In genomic region chr14:24358295-24358951, GRCm38 (mm10) we compare ENCODE assay signal across 8 mouse cellular contexts.
DNase-seq lines count a peak whose midpoint lies in the region; ATAC-seq and TF ChIP-seq lines count a peak whose summit lies in the region.

No protein-coding gene starts in this region.

- no peak overlapping the region for H3K4me2 ChIP-seq in stomach, postnatal 0 days (replicated peaks; ENCODE audit: low read depth)

- H3K9me3 ChIP-seq in stomach, postnatal 0 days (ENCODE audit: control insufficient read depth, low read length): no peaks in the 10 kb centered on the region

- H3K27ac ChIP-seq in spleen, adult 2 months (ENCODE audit: insufficient read depth, low read length): no peak overlapping the region
- no peak overlapping the region for H3K27ac ChIP-seq in stomach, postnatal 0 days (replicated peaks)

- no peak overlapping the region for H3K9ac ChIP-seq in stomach, postnatal 0 days (ENCODE audit: low read length)

- WGBS in spleen, adult 2 months: 60% methylated on average over 22 of the region's 22 CpGs
- WGBS in stomach, postnatal 0 days: 64% methylated on average over 22 of the region's 22 CpGs

- H3K4me1 ChIP-seq in spleen, adult 2 months (ENCODE audit: control insufficient read depth, insufficient read depth, insufficient read length): no peaks in the 10 kb centered on the region
- H3K4me1 ChIP-seq in stomach, postnatal 0 days (replicated peaks; ENCODE audit: control insufficient read depth, insufficient read depth): no peaks in the 10 kb centered on the region

- ATAC-seq in stomach, postnatal 0 days (ENCODE audit: low FRiP score, low TSS enrichment): no peak

- peak; percentile 19 for DNase-seq in gastrocnemius, adult 18-20 months (ENCODE audit: low spot score)
- no peak for DNase-seq in gastrocnemius, postnatal 25 days
- DNase-seq in spleen, adult 2 months (ENCODE audit: low read depth in 1 of 2, low spot score in 2 of 2): peak in 1 of 2 experiments; percentile 13
- DNase-seq in spleen, adult 12 weeks (ENCODE audit: low spot score): no peak
- peak; percentile 76 to 77 for DNase-seq in cerebellum, postnatal 10 days
- DNase-seq in hindlimb bud, embryonic 11.5 days (ENCODE audit: extremely low spot score, low read depth, low spot score): peak; percentile 22
- peak; percentile 16 for DNase-seq in lung, adult 18-20 months
- DNase-seq in stomach, postnatal 0 days (ENCODE audit: low spot score): peak; percentile 53

- no peak overlapping the region for H3K4me3 ChIP-seq in spleen, adult 2 months (ENCODE audit: extremely low read depth, insufficient read depth, insufficient read length)
- H3K4me3 ChIP-seq in stomach, postnatal 0 days (ENCODE audit: low read depth, low read length): no peak overlapping the region

- no peaks in the 10 kb centered on the region for H3K36me3 ChIP-seq in spleen, adult 2 months (ENCODE audit: control insufficient read depth, insufficient read depth, low read length)
- H3K36me3 ChIP-seq in stomach, postnatal 0 days (ENCODE audit: control insufficient read depth, insufficient read depth, low read length): no peaks in the 10 kb centered on the region

- no peak for TF ChIP-seq EP300 in stomach, postnatal 0 days (optimal IDR thresholded peaks at IDR 0.05)

- H3K27me3 ChIP-seq in spleen, adult 2 months (ENCODE audit: control insufficient read depth, insufficient read depth, low read length): no peaks in the 10 kb centered on the region
- no peaks in the 10 kb centered on the region for H3K27me3 ChIP-seq in stomach, postnatal 0 days (ENCODE audit: control insufficient read depth, insufficient read depth, low read length)

- TF ChIP-seq CTCF in spleen, adult 2 months (IDR thresholded peaks at IDR 0.05; ENCODE audit: extremely low read depth, insufficient read depth, insufficient read length, insufficient replicate concordance): peak; percentile 38; the same call in 1 of the 2 replicates
- TF ChIP-seq CTCF in stomach, postnatal 0 days (IDR thresholded peaks at IDR 0.05; ENCODE audit: low read depth): peak; percentile 76

- no peak for TF ChIP-seq POLR2A in spleen, adult 2 months (IDR thresholded peaks at IDR 0.05; ENCODE audit: low read depth, low read length)

Comparison
In these comparisons a context has a peak if more than half of its experiments do, and no peak if none do; other contexts are left out.
1. DNase-seq: peak in gastrocnemius, adult 18-20 months (single experiment), cerebellum, postnatal 10 days (2 of 2), hindlimb bud, embryonic 11.5 days (single experiment), lung, adult 18-20 months (2 of 2) and stomach, postnatal 0 days (single experiment); none in gastrocnemius, postnatal 25 days (single experiment) and spleen, adult 12 weeks (single experiment).